Mouse (Mus musculus): ENCODE measurements at regions not wholly inside any gene's neighbourhood (a gene's known extent, or its start where the extent isn't known, plus 50 kb on each side); places are given as distances from the start of the nearest gene placed in this dataset.

DNA sequence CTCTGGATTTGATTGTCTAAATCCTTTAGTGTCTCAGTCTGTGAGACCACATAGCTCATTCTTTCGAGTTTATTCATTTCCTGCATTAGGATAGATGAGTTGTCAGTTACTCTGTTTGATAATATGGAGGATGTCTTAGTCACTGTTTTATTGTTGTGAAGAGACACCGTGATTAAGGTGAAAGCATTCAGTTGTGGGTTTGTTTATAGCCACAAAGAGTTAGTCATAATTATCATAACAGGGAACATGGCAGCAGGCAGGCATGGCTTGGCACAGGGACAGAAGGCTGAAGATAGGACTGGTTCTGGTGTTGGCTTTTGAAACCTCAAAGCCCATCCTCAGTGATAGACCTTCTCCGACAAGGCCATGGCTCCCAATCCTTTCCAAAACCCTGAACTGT lies 314.6 kb downstream of the Atxn7l3b start:
- no peak for TF ChIP-seq JUN (IDR thresholded peaks at IDR 0.05; ENCODE audit: insufficient read depth, low read depth, low read length)
- no peak for TF ChIP-seq JUND (conservative IDR thresholded peaks at IDR 0.05; ENCODE audit: low read depth, low read length)
- TF ChIP-seq POLR2A (IDR thresholded peaks at IDR 0.05; ENCODE audit: low read depth, low read length): no peak
- TF ChIP-seq MYC (IDR thresholded peaks at IDR 0.05; ENCODE audit: low read depth, low read length): no peak
- TF ChIP-seq ETS1 (conservative IDR thresholded peaks at IDR 0.05; ENCODE audit: low read depth, low read length): no peak
- no peak for TF ChIP-seq E2F4 (IDR thresholded peaks at IDR 0.05; ENCODE audit: insufficient replicate concordance, low read depth, low read length)
- no peak for TF ChIP-seq ZKSCAN1 (IDR thresholded peaks at IDR 0.05; ENCODE audit: borderline replicate concordance, low read depth, low read length)
- TF ChIP-seq EP300 (IDR thresholded peaks at IDR 0.05; ENCODE audit: low read length): no peak
